Mouse (Mus musculus) activated CD4-positive, CD25-positive, alpha-beta regulatory T cell, adult 9 weeks (primary cell): ENCODE results near the gene Klk1b8. TPM values are rescaled to one million over a fixed set of nuclear protein-coding genes. Genes with fewer than 3 reads are reported as not detected.

Source experiments
- polyA plus RNA-seq: library from polyadenylated mRNA; unstranded; fragments of 100-300 nt; shearing (Covaris generic); gene quantifications from one replicate; pipeline ENCODE4 v1.2.1, GENCODE M21; 2017

Gene Klk1b8
- not detected for polyA plus RNA-seq

DNA sequence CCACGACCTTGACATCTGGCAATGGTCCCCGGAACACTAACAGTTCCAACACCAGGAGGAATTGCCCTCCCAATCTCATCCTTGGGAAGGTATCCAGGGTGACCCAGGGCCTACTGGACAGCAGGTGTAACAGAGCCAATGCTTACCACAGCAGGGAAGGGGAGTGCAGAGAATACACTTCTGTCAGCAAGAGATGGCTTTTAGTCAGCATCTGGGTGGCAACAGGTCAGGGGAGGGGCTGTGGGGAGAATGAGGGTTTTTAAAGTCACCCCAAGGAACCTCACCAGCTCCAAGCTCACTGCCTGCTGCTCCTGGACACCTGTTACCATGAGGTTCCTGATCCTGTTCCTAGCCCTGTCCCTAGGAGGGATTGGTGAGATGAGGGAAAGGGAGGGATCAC lies at the start of gene Klk1b8:
Gene Klk1b8, plus strand, starts transcription at position 301 of the 400 bp plus-strand sequence.

DNA sequence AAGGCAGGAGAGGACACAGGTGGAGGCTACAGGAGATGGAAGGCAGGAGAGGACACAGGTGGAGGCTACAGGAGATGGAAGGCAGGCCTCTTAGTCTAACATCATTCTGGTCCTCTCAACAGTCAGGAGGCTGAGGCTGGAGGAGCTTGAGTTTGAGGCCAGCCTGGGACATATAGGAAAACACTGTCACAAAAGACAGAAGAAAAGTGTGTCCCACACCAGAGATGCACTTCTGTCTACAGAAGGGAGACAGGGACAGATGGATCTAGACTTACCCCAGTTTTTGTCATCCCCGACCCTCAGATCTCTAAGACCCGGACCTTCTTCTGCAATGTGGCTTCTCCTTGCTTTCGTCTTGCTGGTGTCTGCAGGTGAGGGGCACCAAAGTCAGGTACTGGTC lies 17.0 kb upstream of the Klk1b8 start, which contains the start of gene Klk15:
Gene Klk15, plus strand, starts transcription at position 301 of the 400 bp plus-strand sequence.

DNA sequence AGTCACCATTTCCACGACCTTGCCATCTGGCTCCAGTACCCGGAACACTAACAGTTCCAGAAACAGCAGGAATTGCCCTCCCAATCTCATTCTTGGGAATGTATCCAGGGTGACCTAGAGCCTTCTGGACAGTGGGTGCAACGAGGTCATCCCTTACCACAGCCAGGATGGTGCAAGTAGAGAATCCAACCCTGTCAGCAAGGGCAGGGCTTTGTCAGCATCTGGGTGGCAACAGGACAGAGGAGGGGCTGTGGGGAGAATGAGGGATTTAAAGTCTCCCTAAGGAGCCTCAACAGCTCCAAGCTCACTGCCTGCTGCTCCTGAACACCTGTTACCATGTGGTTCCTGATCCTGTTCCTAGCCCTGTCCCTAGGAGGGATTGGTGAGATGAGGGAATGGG lies 16.0 kb downstream of the Klk1b8 start, which contains the start of gene Klk1b1:
Gene Klk1b1, plus strand, starts transcription at position 301 of the 400 bp plus-strand sequence.

DNA sequence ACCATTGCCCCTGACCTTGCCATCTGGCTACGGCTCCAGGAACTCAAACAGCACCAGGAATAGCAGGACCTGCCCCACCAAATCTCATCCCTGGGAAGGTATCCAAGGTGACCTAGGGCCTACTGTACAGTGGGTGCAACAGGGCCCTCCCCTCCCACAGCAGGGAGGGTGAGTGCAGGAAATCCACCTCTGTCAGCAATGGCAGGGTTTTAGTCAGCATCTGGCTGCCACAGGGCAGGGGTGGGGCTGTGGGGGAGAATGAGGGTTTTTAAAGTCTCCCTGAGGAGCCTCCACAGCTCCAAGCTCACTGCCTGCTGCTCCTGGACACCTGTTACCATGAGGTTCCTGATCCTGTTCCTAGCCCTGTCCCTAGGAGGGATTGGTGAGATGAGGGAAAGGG lies 25.3 kb downstream of the Klk1b8 start, which contains the start of gene Klk1b9:
Gene Klk1b9, plus strand, starts transcription at position 301 of the 400 bp plus-strand sequence.

DNA sequence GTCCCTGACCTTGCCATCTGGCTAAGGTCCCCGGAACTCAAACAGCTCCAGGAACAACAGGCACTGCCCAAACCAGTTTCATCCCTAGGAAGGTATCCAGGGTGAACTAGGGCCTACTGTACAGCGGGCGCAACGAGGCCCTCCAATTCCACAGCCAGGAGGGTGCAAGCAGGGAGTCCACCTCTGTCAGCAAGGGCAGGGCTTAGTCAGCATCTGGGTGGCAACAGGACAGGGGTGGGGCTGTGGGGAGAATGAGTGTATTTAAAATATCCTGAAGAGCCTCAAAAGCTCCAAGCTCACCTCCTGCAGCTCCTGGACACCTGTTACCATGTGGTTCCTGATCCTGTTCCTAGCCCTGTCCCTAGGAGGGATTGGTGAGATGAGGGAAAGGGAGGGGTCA lies 45.1 kb downstream of the Klk1b8 start, which contains the start of gene Klk1b11:
Gene Klk1b11, plus strand, starts transcription at position 301 of the 400 bp plus-strand sequence.

Other genes starting within 250 kb of the Klk1b8 start
- gene Klk13, start 238.1 kb upstream of the Klk1b8 start, polyA plus RNA-seq: not detected
- not detected for gene Klk12, start 181.8 kb upstream of the Klk1b8 start, polyA plus RNA-seq
- gene Klk11, start 176.1 kb upstream of the Klk1b8 start, polyA plus RNA-seq: 0.38 TPM
- gene Klk10, start 169.6 kb upstream of the Klk1b8 start, polyA plus RNA-seq: not detected
- 0.43 TPM for gene Klk9, start 158.8 kb upstream of the Klk1b8 start, polyA plus RNA-seq
- gene Klk8, start 153.1 kb upstream of the Klk1b8 start, polyA plus RNA-seq: 144 TPM
- gene Klk7, start 139.4 kb upstream of the Klk1b8 start, polyA plus RNA-seq: 0.24 TPM
- not detected for gene Klk6, start 126.2 kb upstream of the Klk1b8 start, polyA plus RNA-seq
- not detected for gene Klk5, start 108.7 kb upstream of the Klk1b8 start, polyA plus RNA-seq
- not detected for gene Klk4, start 69.5 kb upstream of the Klk1b8 start, polyA plus RNA-seq
- not detected for gene Klk15, start 16.9 kb upstream of the Klk1b8 start, polyA plus RNA-seq
- gene Klk1b1, start 16.1 kb downstream of the Klk1b8 start, polyA plus RNA-seq: not detected
- 0.88 TPM for gene Klk1b9, start 25.4 kb downstream of the Klk1b8 start, polyA plus RNA-seq
- gene Klk1b11, start 45.2 kb downstream of the Klk1b8 start, polyA plus RNA-seq: not detected
- not detected for gene Klk1b26, start 61.5 kb downstream of the Klk1b8 start, polyA plus RNA-seq
- gene Klk1b27, start 101.6 kb downstream of the Klk1b8 start, polyA plus RNA-seq: 2.5 TPM
- gene Klk1b21, start 151.7 kb downstream of the Klk1b8 start, polyA plus RNA-seq: not detected
- not detected for gene Klk1b22, start 162.0 kb downstream of the Klk1b8 start, polyA plus RNA-seq
- not detected for gene Klk1b16, start 186.1 kb downstream of the Klk1b8 start, polyA plus RNA-seq
- not detected for gene Klk1b24, start 237.6 kb downstream of the Klk1b8 start, polyA plus RNA-seq
- gene Klk1b3, start 247.5 kb downstream of the Klk1b8 start, polyA plus RNA-seq: not detected